Mouse (Mus musculus) cortical plate, adult 2 months (tissue): Measurements from ENCODE around the gene Fkbp10.

ENCODE experiments used
- CTCF ChIP-seq: fragments of 200-500 bp; IDR thresholded peaks from 2 replicates; pipeline ENCODE4 v1.5.1; 2011; ENCODE audit warnings: mild to moderate bottlenecking, control low read depth, low read length; ENCODE audit not compliant: insufficient read depth; ENCODE audit errors: extremely low read depth
- POLR2A ChIP-seq: fragments of 200-500 bp; IDR thresholded peaks from 2 replicates; pipeline ENCODE4 v1.6.1; 2011; ENCODE audit warnings: mild to moderate bottlenecking, low read length, control low read depth; ENCODE audit not compliant: insufficient read depth; ENCODE audit errors: extremely low read depth

- TF ChIP-seq POLR2A, result no peak
- TF ChIP-seq CTCF, result no peak
These were observed 32.8 kb upstream of the Fkbp10 start for GRCm38 (mm10) chr11:100382682-100383081.
